Mouse (Mus musculus) ZHBTc4 (cell line): ENCODE data around the gene Armt1.
A peak's percentile ranks its signal among the peaks of the same experiment; 100 is the strongest.

ENCODE experiments used
- DNase-seq: peaks from one replicate; pipeline ENCODE4 v3.0.0-alpha.2; 2011; ENCODE audit warnings: low read depth, low spot score

Armt1 gene

DNA sequence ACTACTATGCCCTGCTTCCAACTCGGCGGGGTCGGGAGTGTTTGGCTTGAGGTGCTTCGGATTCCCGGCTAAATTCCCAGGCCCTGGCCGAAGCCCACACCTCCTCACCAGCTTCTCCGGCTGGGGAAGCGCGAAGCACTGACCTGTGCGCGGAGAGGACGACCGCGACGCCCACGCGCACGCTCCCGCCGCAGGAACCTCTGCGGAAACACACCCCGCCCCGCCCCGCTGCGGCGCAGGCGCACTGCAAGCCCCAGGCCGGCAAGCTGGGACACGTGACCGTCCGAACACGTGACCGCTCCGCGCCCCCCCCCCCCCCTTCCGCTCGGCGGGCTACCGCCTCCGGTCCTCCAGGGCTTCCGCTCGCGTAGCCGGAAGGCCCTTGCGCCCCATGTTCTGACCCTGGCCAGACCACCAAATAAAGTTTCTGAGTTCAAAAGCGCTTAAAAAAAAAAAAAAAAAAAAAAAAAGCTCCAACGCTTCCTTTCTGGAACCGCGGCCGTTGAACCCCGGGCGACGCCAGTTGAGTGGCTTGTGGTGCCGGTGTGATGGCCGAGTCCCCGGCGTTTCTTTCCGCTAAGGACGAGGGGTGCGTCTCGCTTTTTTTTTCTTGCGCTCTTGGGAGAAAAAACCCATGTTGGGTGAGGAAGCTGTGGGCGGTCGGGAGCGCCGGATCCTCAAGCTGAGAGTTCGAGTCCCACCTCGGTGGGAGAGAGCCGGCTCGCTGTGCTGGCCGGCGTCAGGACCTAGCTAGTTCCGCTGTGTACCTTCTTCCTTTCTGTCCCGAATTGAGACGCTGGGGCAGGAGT is at the start of gene Armt1, which contains the start of gene Rmnd1:
TSS of gene Armt1 (plus strand) at position 345 of the 809 bp plus-strand sequence.
TSS of gene Rmnd1 (minus strand) at position 266 of the 809 bp plus-strand sequence.
- peak; percentile 99 for DNase-seq

DNA sequence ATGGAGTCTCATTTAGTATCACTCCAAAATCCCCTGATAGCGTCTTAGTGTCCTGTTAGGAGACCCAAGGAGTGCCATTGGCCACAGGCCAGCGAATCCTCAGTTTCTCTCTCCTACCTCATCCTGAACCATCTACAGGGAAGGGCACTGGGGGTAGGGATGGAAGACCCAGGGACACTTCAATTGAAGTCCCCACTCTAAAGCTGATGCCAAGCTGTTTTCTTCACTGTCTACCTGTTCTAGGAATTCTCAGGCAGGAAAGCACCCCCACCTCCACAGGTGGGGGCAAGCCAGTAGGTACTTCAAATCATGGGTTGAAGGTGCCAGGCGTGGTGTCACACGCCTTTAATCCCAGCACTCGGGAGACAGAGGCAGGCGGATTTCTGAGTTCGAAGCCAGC is 48.0 kb upstream of the Armt1 start:
- DNase-seq = no peak

DNA sequence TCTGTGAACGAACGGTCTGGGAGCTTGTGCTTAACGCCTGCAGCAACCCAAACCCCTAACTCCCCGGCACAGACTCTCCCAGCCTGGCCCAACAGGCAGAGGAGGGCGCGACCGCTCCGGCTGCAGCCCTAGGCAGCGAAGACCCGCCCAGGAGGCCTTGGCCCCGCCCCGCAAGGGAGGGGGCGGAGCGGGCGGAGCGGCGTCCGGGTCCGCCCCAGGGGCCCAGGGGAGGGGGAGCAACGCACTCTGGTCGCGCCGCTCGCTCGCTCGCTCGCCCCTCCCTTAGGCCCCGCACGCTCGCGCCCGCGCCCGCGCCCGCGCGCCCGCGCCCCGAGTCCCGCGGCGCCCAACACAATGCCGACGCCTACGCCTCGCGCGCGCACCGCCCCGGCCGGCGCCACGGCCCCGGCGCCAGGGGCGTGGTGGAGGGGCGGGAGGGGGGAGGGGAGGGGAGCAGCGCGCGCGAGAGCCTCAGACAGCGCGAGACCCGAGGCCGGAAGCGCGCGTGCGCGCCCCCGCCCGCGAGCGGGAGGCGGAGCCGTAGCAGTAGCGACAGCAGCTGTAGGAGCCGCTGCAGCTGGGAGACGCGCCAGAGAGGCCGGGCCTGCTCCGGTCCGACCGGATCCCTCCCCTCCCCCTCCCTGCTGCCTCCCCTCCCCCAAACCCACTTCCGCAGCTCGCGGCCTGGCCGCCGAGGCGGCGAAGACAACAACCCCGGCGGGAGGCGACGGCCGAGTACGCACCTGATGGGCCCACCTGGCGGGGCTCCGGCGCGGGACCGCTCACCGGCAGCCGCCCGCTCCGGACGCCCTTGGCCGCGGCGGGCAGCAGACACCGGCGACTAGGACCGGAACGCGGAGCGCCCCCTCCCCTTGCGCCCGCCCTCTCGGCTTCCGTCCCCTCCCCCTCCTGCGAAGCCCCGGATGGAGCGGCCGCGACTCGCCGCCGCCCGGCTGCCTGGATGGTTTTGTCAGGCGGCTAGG is 45.4 kb upstream of the Armt1 start:
- DNase-seq = peak; percentile 97

DNA sequence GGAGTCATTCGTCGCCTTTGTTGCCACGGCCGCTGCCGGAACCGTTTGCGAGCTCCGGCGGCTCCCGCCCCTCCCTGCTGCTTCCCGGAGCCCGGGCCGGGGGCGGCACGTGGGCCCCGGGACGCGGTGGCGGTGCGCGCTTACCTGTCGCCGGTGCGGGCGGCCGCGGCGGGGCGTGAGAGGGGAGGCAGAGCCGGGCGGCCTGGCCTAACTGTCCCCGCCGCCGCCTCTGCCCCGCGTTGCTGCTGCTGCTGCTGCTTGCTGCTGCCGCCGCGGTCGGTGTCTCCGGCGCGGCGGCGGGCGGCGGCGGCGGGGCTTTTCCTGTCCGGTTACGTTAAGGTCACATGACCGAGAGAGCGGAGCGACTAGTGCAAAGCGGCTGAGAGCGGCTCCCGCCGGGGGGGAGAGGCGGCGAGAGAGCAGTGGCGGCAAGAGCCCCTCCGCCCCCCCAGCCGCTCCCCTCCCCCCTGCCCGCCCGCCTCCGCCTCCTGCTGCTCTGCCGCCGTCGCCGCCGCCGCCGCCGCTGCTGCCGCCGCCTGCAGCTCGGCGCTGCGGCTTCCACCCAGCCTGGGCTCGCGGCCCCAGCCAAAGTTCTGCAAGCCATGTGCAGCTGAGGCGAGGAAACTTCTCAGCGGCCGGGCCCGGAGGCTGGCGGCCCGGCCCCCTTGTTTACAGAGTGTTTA is 44.4 kb upstream of the Armt1 start, which contains the start of gene Zbtb2:
TSS of gene Zbtb2 (minus strand) at position 408 of the 683 bp plus-strand sequence.
- DNase-seq = peak; percentile 79

DNA sequence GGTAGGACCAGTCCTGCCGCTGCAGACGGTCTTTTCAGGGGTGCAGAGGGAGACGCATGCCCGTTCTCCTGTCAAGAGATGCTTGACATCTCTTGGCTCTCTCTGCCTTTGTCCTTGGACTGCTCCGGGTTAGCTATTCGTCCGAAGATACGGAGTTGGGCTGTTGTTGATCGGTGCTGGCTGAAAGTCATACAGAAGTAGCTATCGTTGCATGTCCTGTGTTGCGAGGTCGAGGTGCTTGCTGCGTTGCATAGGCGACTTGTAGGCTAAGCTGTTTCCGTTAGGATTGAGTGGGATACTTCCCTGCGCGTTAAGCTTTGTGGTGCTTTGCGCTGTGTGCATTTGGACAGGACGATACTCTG is 43.9 kb upstream of the Armt1 start:
- no peak for DNase-seq

DNA sequence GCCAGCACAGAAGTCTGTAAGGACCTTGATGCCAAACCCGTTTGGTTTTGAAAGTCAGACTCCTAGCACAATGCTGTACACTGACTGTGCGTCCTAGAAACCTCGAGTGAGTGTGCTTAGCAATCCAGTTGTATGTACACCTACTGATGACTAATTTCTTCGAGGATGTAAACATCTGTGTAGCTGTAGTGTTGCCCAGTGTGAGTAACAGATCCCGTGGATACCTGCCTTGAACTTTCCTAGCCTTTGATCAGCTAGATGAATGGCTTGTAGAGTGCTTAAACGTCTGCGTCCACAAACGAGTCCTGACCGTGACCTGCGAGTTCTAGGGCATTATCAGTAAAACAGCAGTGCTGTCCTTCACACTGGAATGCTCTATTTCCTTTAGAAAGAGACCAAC is 43.2 kb upstream of the Armt1 start:
- DNase-seq = no peak

DNA sequence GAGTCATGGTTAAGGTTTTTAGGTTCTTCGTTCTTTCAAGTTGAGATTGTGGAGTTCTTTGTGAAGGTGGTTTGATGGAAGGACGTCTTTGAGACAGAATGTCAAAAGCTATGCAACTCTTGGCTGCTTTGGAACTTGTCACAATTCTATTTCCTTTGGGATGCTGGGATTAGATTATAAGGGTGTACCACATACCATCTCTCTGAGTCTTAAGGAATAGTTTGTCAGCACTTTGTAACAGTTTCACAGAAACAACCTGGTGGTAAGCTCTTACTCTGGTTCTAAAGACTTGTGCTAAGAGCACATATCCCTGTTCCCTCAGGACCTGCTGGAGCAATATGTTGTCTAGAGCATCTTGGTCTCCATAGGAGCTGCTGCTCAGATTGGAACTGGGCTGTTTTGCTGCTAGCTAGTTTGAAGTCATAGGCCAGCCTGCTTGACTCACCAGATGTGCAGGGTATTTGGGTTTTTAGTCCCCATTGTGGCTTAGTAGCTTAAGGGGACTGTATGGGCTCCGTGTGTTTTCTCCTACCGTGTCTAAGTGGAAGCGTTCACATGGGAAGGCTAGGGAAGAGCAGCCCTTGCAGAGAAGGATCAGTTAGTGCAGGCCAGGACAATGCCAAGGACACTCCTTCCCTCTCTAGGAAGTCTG is 42.7 kb upstream of the Armt1 start:
- no peak for DNase-seq

DNA sequence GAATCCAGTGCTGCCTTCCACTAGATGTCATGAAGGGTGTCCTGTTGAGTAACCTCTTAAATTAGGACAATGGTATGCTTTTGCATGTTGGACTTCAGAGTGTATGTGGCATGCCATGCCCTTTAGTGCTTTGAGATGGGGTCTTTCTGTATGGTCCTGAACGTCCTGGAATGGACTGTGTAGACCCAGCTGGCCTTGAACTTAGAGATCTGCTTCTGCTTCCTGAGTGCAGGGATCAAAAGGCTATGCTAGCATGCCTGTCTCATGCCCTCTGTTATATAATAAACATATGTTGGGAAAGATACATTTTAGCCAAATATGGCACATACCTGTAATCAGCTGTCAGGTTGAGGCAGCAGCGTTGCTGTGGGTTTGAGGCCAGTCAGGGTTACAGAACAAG is 41.7 kb upstream of the Armt1 start:
- no peak for DNase-seq

DNA sequence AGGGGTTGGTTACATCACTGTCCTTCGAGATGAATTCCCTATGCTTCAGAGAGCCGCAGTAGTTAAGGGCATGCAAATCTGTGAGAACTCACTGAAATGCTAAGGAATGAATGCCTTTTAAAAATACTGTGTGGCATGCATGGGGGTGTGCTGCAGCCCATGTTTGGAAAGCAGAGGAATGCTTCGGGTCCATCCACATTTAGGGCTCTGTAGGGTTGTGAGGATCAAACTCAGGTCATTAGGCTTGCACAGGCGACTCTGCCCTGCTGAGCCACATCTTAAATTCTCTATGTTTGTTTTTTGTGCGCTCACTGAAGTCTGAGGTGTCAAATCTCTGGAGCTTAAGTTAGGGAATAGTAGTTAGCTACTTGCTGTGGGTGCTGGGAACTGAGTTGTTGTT is 41.2 kb upstream of the Armt1 start:
- no peak for DNase-seq

DNA sequence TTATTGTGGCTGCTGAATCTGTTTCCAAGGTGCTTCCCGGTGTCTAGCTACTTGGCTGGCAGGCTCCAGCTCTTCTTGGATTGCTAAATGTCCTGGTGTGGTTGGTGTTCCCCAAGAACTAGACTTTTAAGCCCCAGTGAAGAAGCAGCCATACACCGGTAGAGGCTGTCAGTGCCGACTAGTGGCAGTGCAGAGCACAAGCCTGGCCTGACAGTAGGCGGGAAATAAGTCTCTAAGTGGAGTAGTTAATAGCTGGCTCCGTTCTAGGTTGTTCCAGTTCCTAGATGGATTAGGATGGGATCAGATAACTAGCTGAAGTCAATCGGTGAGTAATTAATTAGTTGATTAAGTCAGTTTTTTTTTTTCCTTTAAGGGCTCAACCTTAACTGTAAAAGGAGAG is 40.4 kb upstream of the Armt1 start:
- peak; percentile 71 for DNase-seq

DNA sequence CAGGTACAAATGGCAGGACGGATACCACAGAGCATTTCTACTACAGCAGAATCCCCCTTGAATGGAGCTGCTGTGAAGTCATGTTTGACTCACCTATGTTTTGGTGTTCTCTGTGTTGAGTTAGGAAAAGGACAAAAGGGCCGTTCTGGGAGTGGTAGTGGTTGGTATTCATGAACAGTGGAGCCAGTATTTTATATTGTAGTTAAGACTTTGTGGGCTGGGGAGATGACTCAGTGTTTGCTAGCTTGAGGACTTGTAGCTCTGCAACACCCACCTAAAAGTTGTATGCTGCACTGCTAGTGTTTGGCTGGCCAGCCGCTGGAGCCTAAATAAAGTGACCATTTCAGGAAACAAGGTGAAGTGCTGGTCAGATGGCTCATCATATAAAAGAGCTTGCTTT is 36.9 kb upstream of the Armt1 start:
- no peak for DNase-seq

DNA sequence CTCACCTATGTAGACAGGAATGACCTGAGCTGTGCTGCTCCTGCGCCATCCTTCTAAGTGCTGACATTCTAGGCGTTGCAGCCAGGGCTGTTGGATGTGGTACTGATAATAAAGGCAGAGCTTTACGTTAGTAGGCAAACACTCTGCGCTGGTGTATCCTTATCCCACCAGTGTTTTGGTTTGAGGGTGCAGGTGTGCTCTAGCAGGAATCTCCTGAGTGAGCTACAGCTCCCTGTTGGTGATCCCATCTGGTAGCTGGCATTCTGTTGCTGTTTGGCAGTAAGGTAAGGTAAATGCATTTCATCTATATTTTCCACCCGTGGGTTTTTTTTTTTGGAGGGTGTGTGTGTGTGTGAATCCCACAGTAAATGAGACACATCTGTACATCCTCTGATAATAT is 34.2 kb upstream of the Armt1 start:
- DNase-seq = no peak

DNA sequence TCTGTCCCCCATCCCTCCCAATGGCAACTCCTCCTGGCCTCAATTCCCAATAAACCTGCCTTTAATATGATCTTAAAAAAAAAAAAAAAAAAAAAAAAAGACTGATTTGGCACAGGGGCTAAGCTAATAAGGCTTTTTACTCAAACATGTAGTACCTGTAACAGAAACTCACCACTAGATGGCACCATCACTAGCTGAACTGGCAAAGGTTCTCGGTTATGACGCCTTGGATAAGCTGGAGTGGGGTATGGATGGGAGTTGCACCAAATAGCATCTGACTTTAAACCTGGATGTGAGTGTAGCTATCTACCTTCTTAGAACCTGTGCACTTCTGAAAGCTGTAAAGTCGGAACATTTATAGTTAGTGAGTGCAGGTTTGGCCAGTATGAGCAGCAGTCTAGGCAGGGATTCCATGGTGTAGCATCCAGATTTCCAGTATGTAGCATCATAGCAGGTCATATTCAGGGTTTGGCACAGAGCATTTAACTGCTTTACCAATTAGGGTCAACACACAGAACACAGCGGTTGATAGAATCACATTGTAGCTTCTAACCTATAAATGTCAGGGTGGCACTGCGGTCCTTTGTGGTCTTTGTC is 27.3 kb upstream of the Armt1 start:
- peak; percentile 80 for DNase-seq

DNA sequence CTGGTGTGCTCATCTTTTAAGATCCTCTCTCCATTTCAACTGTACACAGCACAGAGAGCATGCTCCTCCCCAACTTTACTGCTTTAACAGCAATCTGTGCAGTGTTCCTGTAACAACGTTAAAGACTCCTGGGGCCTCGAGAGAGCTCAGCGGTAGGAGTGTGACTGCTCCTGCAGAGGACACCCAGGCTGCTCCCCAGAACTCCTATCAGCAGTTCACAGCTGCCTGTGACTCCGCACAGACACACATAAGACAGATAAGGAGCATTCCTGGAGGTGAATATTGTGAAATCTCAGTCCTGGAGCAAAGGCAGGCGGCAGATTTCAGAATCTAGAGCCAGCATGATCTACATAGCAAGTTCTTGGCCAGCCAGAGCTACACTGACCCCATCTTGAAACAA is 26.8 kb upstream of the Armt1 start:
- no peak for DNase-seq

DNA sequence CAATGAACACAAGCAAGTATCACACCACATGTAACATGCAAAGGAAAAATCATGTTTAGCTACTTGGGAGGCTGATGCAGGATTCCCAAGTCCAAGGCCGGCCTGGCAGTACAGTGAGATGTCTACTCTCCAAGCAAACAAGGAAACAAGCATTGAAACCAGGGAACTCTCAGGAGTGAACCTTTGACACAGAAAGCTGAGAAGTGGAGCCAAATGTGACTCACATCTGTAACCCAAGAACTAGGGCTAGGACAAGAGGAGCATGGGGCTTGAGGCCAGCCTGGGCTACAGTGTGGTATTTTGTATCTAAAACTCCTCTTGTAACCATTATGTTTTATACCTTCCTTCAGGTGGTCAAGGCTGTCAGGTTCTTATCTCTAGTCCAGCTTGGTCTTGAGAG is 25.1 kb upstream of the Armt1 start:
- no peak for DNase-seq

DNA sequence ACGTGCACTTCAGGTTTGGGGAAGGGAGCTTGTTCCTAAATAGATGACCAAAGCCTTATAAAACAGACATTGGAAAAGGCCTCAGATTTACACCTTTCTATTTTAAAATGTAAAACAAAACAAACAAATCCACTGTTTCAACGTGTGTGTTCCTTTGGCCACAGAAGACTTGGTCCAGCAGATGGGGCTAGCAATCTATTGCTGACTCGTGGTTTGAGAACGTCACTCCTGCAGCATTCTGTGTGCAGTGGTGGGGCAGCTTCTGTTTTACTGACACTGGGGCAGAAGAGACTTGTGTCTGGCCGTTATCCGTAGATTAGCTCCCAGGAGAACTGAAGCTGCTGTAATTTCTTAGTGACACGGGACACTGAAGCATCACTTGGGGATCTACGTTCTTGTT is 7.0 kb upstream of the Armt1 start:
- no peak for DNase-seq

DNA sequence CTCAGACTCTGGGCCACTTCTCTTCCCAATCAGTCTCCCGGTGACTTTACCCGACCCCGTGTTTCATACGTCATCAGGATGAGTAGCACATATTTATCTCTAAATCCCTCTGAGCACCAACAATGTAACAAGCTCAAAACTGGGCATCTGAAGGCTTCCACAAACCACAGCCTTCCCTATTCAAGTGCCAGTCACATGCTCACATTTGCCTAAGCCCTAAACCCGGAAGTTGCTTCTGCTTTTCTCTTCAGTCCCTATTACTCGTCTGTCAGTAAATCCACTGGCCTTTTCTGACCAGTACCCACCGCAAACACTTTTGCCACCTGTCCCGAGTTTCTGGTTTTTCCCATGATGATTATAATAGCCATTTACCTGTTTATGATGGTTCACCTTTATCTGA is 1.9 kb upstream of the Armt1 start:
- no peak for DNase-seq

DNA sequence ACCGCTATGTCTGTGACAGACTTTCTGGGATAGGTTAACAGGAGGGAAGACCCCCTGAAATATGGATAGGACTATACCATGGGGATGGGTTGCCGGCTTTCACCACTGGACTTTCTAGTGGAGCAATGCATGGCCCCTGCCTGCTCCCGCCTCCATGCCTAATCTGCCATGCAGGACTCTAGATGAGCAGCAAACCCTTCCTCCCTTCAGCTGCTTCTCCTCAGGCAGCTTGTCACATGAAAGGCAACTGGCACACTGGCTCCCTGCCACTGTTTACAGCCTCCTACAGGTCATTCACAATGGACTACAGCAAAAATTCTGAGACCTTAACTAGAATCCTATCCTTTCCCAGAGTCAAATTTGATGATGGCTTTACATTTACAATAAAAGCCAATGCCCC is 1.4 kb upstream of the Armt1 start:
- no peak for DNase-seq

DNA sequence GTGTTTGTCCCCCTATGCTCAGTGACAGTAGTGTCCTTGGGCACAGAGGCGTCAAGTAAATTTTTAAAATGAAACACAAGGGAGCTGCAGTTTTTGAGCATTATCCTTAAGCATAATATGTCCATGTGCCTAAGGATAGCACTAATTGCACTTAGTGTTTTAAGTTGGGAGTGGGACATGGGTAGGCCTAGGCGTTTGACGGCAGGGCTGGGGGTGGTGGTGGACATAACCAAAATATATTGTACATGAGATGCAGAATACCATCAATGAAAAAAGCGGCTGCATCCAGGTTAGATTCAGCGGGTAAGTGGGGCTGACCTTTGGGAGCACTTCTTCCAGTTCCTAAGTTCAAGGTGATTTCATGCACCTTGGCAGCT is 533 bp upstream of the Armt1 start:
- no peak for DNase-seq

DNA sequence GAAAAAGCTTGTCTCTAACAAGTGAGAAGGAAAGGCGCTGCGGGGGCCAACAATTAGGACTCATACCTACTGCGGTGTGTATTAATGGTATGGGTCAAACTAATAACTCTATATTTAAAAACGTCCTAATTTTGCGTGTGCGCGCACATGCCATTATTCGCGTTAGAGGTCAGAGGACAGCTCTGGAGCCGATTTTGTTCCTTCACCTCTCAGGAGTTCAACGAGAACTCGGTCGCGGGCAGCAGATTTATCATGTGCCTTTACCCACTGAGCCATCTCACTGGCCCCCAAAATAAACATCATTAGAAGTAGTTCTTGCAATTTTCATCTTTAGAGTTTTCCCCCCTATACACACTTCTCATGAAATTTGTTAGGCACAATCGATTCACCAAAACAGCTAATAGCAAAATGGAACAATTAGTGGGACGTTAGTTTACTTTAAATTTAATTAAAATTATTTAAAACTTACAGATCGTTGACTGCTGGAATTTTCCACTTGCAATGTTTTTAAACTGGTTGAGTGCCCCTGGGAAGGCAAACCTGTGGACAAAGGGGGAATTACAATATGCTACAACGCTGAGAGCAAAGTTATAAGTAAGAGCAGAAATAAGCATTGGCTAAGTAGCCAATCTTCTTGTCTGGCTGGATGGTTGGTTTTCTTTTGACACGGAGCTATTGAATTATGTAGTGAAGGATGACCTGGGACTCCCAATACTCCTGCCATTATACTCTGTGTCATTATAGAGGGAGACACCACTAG is 909 bp downstream of the Armt1 start:
- DNase-seq = peak; percentile 39
